21 mouse cellular contexts compared by ENCODE assay signal in genomic region chr7:91443377-91443714, GRCm38 (mm10).
DNase-seq lines count a peak whose midpoint lies in the region; ATAC-seq and TF ChIP-seq lines count a peak whose summit lies in the region.
"Had no signal": no experiment of that assay in that cellular context is flagged by ENCODE, and none has a peak within 500 bp of the region (broad histone marks: within the 10 kb centered on the region; RNA-seq: fewer than 3 reads in every experiment).

No protein-coding gene starts in this region.

- no peak for DNase-seq in forebrain, embryonic 11.5 days (ENCODE audit: low spot score)
- no peak for DNase-seq in forebrain, embryonic 10.5 days (ENCODE audit: extremely low spot score, low spot score)
- DNase-seq in midbrain, postnatal 0 days (ENCODE audit: low spot score) = no peak
- DNase-seq in gastrocnemius, adult 18-20 months (ENCODE audit: low spot score) = no peak
- no peak for DNase-seq in gastrocnemius, postnatal 25 days
- no peak for DNase-seq in thymus, adult 2 months
- DNase-seq: adrenal gland, adult 2 months; cerebellum, adult 11 months; cerebellum, postnatal 25 days; heart, adult 11 months; heart, postnatal 4 days; kidney, adult 11 months; kidney, postnatal 10 days had no signal

- H3K27me3 ChIP-seq in forebrain, embryonic 11.5 days (ENCODE audit: control insufficient read depth, insufficient read depth, low read length) = no peaks in the 10 kb centered on the region
- no peaks in the 10 kb centered on the region for H3K27me3 ChIP-seq in forebrain, embryonic 10.5 days (ENCODE audit: poor library complexity, severe bottlenecking)
- H3K27me3 ChIP-seq in forebrain, embryonic 15.5 days = no peaks in the 10 kb centered on the region
- no peaks in the 10 kb centered on the region for H3K27me3 ChIP-seq in hindbrain, embryonic 15.5 days
- H3K27me3 ChIP-seq in midbrain, postnatal 0 days (ENCODE audit: insufficient read depth, low read length) = no peaks in the 10 kb centered on the region
- H3K27me3 ChIP-seq in thymus, adult 2 months (ENCODE audit: control insufficient read depth, insufficient read depth, low read length) = no peaks in the 10 kb centered on the region
- H3K27me3 ChIP-seq: heart, embryonic 13.5 days; limb, embryonic 13.5 days had no signal

- ATAC-seq in forebrain, embryonic 11.5 days (replicated peaks; ENCODE audit: low FRiP score) = no peak
- peak; percentile 36; the same call in 1 of the 2 replicates for ATAC-seq in forebrain, embryonic 15.5 days (replicated peaks)
- no peak for ATAC-seq in hindbrain, embryonic 15.5 days (ENCODE audit: low FRiP score, low read depth)
- no peak for ATAC-seq in midbrain, postnatal 0 days (ENCODE audit: low FRiP score)
- ATAC-seq: lung, postnatal 0 days had no signal

- TF ChIP-seq POLR2A in thymus, adult 2 months (IDR thresholded peaks at IDR 0.05; ENCODE audit: control insufficient read depth, extremely low read depth, insufficient read depth, low read length, poor library complexity) = no peak

- no peak overlapping the region for H3K4me3 ChIP-seq in forebrain, embryonic 11.5 days (ENCODE audit: low read depth, low read length)
- H3K4me3 ChIP-seq in forebrain, embryonic 10.5 days = no peak overlapping the region
- H3K4me3 ChIP-seq in forebrain, embryonic 15.5 days = no peak overlapping the region
- no peak overlapping the region for H3K4me3 ChIP-seq in hindbrain, embryonic 15.5 days
- no peak overlapping the region for H3K4me3 ChIP-seq in midbrain, postnatal 0 days (ENCODE audit: low read depth, low read length)
- no peak overlapping the region for H3K4me3 ChIP-seq in thymus, adult 2 months (ENCODE audit: control insufficient read depth, insufficient read depth, low read length)
- H3K4me3 ChIP-seq: erythroblast, embryonic 14.5 days; heart, embryonic 13.5 days; limb, embryonic 13.5 days; myocyte had no signal

- H3K27ac ChIP-seq in forebrain, embryonic 11.5 days (ENCODE audit: low read depth, low read length) = peak overlapping the region; percentile 52
- H3K27ac ChIP-seq in forebrain, embryonic 10.5 days = no peak overlapping the region
- H3K27ac ChIP-seq in forebrain, embryonic 15.5 days (replicated peaks) = peak overlapping the region; percentile 89
- H3K27ac ChIP-seq in hindbrain, embryonic 15.5 days (replicated peaks) = peak overlapping the region; percentile 56
- H3K27ac ChIP-seq in midbrain, postnatal 0 days (ENCODE audit: low read depth, low read length) = peak overlapping the region; percentile 33; the same call in 1 of the 2 replicates
- no peak overlapping the region for H3K27ac ChIP-seq in thymus, adult 2 months (ENCODE audit: control insufficient read depth, insufficient read depth, low read length)
- H3K27ac ChIP-seq: heart, embryonic 13.5 days; limb, embryonic 13.5 days; liver, embryonic 14.5 days had no signal

- TF ChIP-seq CTCF in midbrain, postnatal 0 days (IDR thresholded peaks at IDR 0.05) = no peak
- no peak for TF ChIP-seq CTCF in thymus, adult 2 months (IDR thresholded peaks at IDR 0.05; ENCODE audit: borderline replicate concordance, control insufficient read depth, extremely low read depth, insufficient read depth, low read length, poor library complexity)

- no peak overlapping the region for H3K9ac ChIP-seq in forebrain, embryonic 11.5 days (ENCODE audit: low read length)
- no peak overlapping the region for H3K9ac ChIP-seq in forebrain, embryonic 15.5 days (replicated peaks)
- no peak overlapping the region for H3K9ac ChIP-seq in hindbrain, embryonic 15.5 days
- no peak overlapping the region for H3K9ac ChIP-seq in midbrain, postnatal 0 days (replicated peaks; ENCODE audit: low read length, poor library complexity, severe bottlenecking)
- H3K9ac ChIP-seq: heart, embryonic 13.5 days; limb, embryonic 13.5 days; liver, embryonic 14.5 days had no signal

- no peaks in the 10 kb centered on the region for H3K36me3 ChIP-seq in forebrain, embryonic 11.5 days (ENCODE audit: control insufficient read depth, insufficient read depth, low read length)
- no peaks in the 10 kb centered on the region for H3K36me3 ChIP-seq in forebrain, embryonic 10.5 days (replicated peaks)
- H3K36me3 ChIP-seq in forebrain, embryonic 15.5 days = no peaks in the 10 kb centered on the region
- no peaks in the 10 kb centered on the region for H3K36me3 ChIP-seq in hindbrain, embryonic 15.5 days
- H3K36me3 ChIP-seq in midbrain, postnatal 0 days (ENCODE audit: insufficient read depth, low read length) = no peaks in the 10 kb centered on the region
- no peaks in the 10 kb centered on the region for H3K36me3 ChIP-seq in thymus, adult 2 months (ENCODE audit: control insufficient read depth, insufficient read depth, low read length)
- H3K36me3 ChIP-seq: heart, embryonic 13.5 days; limb, embryonic 13.5 days had no signal

- no peaks in the 10 kb centered on the region for H3K4me1 ChIP-seq in forebrain, embryonic 11.5 days (replicated peaks; ENCODE audit: control insufficient read depth, insufficient read depth, low read length)
- H3K4me1 ChIP-seq in forebrain, embryonic 10.5 days = peaks cover 3% of the 10 kb centered on the region; the same call in 1 of the 2 replicates
- peaks cover 26% of the 10 kb centered on the region for H3K4me1 ChIP-seq in forebrain, embryonic 15.5 days
- H3K4me1 ChIP-seq in hindbrain, embryonic 15.5 days (replicated peaks) = peaks cover 13% of the 10 kb centered on the region
- H3K4me1 ChIP-seq in midbrain, postnatal 0 days (ENCODE audit: insufficient read depth, low read length) = peaks cover 5% of the 10 kb centered on the region; the same call in 1 of the 2 replicates
- no peaks in the 10 kb centered on the region for H3K4me1 ChIP-seq in thymus, adult 2 months (replicated peaks; ENCODE audit: control insufficient read depth, insufficient read depth, low read length)
- H3K4me1 ChIP-seq: heart, embryonic 13.5 days; limb, embryonic 13.5 days had no signal

- WGBS in forebrain, embryonic 11.5 days = 73% methylated on average over 5 of the region's 5 CpGs
- 84% methylated on average over 5 of the region's 5 CpGs for WGBS in forebrain, embryonic 10.5 days
- 60% methylated on average over 5 of the region's 5 CpGs for WGBS in forebrain, embryonic 15.5 days
- WGBS in hindbrain, embryonic 15.5 days = 42% methylated on average over 5 of the region's 5 CpGs
- 49% methylated on average over 5 of the region's 5 CpGs for WGBS in midbrain, postnatal 0 days
- 86% methylated on average over 5 of the region's 5 CpGs for WGBS in thymus, adult 2 months

- no peaks in the 10 kb centered on the region for H3K9me3 ChIP-seq in forebrain, embryonic 11.5 days (ENCODE audit: control insufficient read depth, low read length)
- no peaks in the 10 kb centered on the region for H3K9me3 ChIP-seq in forebrain, embryonic 10.5 days
- H3K9me3 ChIP-seq in forebrain, embryonic 15.5 days = no peaks in the 10 kb centered on the region
- no peaks in the 10 kb centered on the region for H3K9me3 ChIP-seq in hindbrain, embryonic 15.5 days
- no peaks in the 10 kb centered on the region for H3K9me3 ChIP-seq in midbrain, postnatal 0 days (ENCODE audit: low read length)
- H3K9me3 ChIP-seq: heart, embryonic 13.5 days; limb, embryonic 13.5 days had no signal

- no peak overlapping the region for H3K4me2 ChIP-seq in forebrain, embryonic 11.5 days (ENCODE audit: low read depth, low read length, severe bottlenecking)
- H3K4me2 ChIP-seq in forebrain, embryonic 15.5 days (replicated peaks) = no peak overlapping the region; the same call in 1 of the 2 replicates
- peak overlapping the region; percentile 14; the same call in 1 of the 2 replicates for H3K4me2 ChIP-seq in hindbrain, embryonic 15.5 days
- no peak overlapping the region for H3K4me2 ChIP-seq in midbrain, postnatal 0 days (ENCODE audit: low read depth, low read length, poor library complexity, severe bottlenecking)
- H3K4me2 ChIP-seq: heart, embryonic 13.5 days; limb, embryonic 13.5 days had no signal

Comparison
In these comparisons a context has a peak if more than half of its experiments do, and no peak if none do; other contexts are left out.
1. H3K27ac ChIP-seq: peak in forebrain, embryonic 11.5 days (single experiment), forebrain, embryonic 15.5 days (single experiment), hindbrain, embryonic 15.5 days (single experiment) and midbrain, postnatal 0 days (single experiment); none in forebrain, embryonic 10.5 days (single experiment) and thymus, adult 2 months (single experiment).